Mouse (Mus musculus): ENCODE measurements at regions not wholly inside any gene's neighbourhood (a gene's known extent, or its start where the extent isn't known, plus 50 kb on each side); places are given as distances from the start of the nearest gene placed in this dataset.

DNA sequence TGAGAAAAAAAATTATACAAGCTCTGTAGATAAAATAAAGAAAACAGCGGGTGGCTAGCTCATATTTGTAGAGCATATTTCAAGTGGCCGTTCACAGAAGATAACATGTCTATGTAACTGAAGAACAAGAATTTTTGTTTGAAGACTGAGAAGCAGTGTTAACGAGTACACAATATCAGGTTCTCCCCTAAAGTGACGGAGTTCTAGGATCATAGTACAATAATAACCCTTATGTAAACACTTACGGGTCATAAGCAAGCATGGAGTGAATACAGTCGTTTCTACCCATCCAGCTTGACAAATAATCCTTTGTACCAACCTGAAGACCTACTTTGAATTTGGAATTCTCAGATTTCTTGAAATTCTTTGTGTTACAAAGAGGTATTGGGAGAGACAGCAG is 64.9 kb upstream of the Kcnj16 start:
- no peak for DNase-seq (ENCODE audit: low spot score)

Data from testis, postnatal 14 days (tissue).